Mouse (Mus musculus): ENCODE data around the gene Rrh. TPM values are rescaled to one million over a fixed set of nuclear protein-coding genes. Genes with fewer than 3 reads are reported as not detected.
"Not testable (repeated sequence)": the region's sequence is repeated elsewhere in the genome, so short reads cannot be mapped to it uniquely, and the experiment has no call there.

Gene Rrh
- polyA plus RNA-seq, 1 experiment from 2014 or later: 0.14 TPM

- DNase-seq (no peak), ATAC-seq (ENCODE audit: low FRiP score, low TSS enrichment) (no peak)
- 94% methylated on average over 4 of the region's 4 CpGs for WGBS
- Histone ChIP-seq H3K9ac (replicated peaks; ENCODE audit: low read length) (no peak overlapping the region), H3K4me2 (ENCODE audit: low read length) (no peak overlapping the region), H3K9me3 (ENCODE audit: control insufficient read depth, low read length) (0 out of 2 replicates have a peak, but pooled peaks cover 3% of the 10 kb centered on the region), H3K36me3 (ENCODE audit: control insufficient read depth, insufficient read depth, low read length) (no peaks in the 10 kb centered on the region), H3K4me3 (replicated peaks; ENCODE audit: low read depth, low read length) (no peak overlapping the region), H3K4me1 (ENCODE audit: control insufficient read depth, insufficient read depth, low read length) (no peaks in the 10 kb centered on the region), H3K27me3 (ENCODE audit: control insufficient read depth, insufficient read depth, low read length) (no peaks in the 10 kb centered on the region), H3K27ac (replicated peaks; ENCODE audit: low read depth, low read length) (no peak overlapping the region)
Measured at GRCm38 (mm10) chr3:129766106-129766505, 56.3 kb downstream of the Rrh start.

DNA sequence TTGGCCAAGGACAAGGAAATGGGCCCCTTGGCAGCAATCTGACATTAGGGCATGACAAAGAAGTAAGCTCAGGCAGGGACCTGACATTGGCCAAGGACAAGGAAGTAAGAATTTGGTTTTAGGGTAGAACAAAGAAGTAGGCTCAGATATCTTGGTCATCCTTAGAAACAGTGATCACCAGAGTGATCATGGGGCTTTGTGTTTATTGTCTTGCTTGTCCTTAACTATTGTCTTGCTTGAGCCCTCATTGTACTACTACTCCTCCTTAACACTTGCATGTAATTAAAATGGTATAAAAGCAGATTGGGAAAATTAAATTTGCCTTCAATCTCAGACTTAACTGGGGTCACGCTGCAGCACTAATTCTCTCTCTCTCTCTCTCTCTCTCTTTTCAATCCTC, 64.8 kb downstream of the Rrh start:
- not testable (repeated sequence) for H3K4me1 ChIP-seq (ENCODE audit: control insufficient read depth, insufficient read depth, low read length); H3K9me3 ChIP-seq (ENCODE audit: control insufficient read depth, low read length); H3K4me2 ChIP-seq (ENCODE audit: low read length); ATAC-seq (ENCODE audit: low FRiP score, low TSS enrichment); H3K36me3 ChIP-seq (ENCODE audit: control insufficient read depth, insufficient read depth, low read length); H3K27ac ChIP-seq (replicated peaks; ENCODE audit: low read depth, low read length); H3K4me3 ChIP-seq (replicated peaks; ENCODE audit: low read depth, low read length); DNase-seq; H3K27me3 ChIP-seq (ENCODE audit: control insufficient read depth, insufficient read depth, low read length); H3K9ac ChIP-seq (replicated peaks; ENCODE audit: low read length)
- 68% methylated on average over 1 of the region's 1 CpGs for WGBS

GRCm38 (mm10) chr3:129754650-129755604, 67.5 kb downstream of the Rrh start, which contains the start of gene Egf:
Egf (minus strand) TSS chr3:129755316.
- H3K9me3 ChIP-seq (ENCODE audit: control insufficient read depth, low read length): no peaks in the 10 kb centered on the region
- H3K4me3 ChIP-seq (replicated peaks; ENCODE audit: low read depth, low read length): peak within 1 kb of the TSS; percentile 30
- peaks cover 8% of the 10 kb centered on the region; the same call in 1 of the 2 replicates for H3K4me1 ChIP-seq (ENCODE audit: control insufficient read depth, insufficient read depth, low read length)
- WGBS: 10% methylated on average over 20 of the region's 20 CpGs
- H3K27ac ChIP-seq (replicated peaks; ENCODE audit: low read depth, low read length): no peak within 1 kb of the TSS
- ATAC-seq (ENCODE audit: low FRiP score, low TSS enrichment) (no peak), DNase-seq (peak; percentile 45)
- peak within 1 kb of the TSS; percentile 57 for H3K4me2 ChIP-seq (ENCODE audit: low read length)
- no peaks in the 10 kb centered on the region for H3K36me3 ChIP-seq (ENCODE audit: control insufficient read depth, insufficient read depth, low read length)
- H3K27me3 ChIP-seq (ENCODE audit: control insufficient read depth, insufficient read depth, low read length): no peaks in the 10 kb centered on the region
- H3K9ac ChIP-seq (replicated peaks; ENCODE audit: low read length): peak within 1 kb of the TSS; percentile 31; the same call in 1 of the 2 replicates

Other genes with a start within 250 kb of the Rrh start
- gene Egf, start 67.3 kb downstream of the Rrh start, polyA plus RNA-seq (2014; fragmentation: Nextera tagmentation; extraction: Ambion mirVana): 1.8 TPM in 2 replicates
- not detected in 2 replicates for gene Lrit3, start 18.6 kb downstream of the Rrh start, polyA plus RNA-seq (2014; fragmentation: Nextera tagmentation; extraction: Ambion mirVana)
- 16.8 and 21.9 TPM in 2 replicates for gene Gar1, start 8.8 kb upstream of the Rrh start, polyA plus RNA-seq (2014; fragmentation: Nextera tagmentation; extraction: Ambion mirVana)
- gene Cfi, start 13.3 kb upstream of the Rrh start, polyA plus RNA-seq (2014; fragmentation: Nextera tagmentation; extraction: Ambion mirVana): 0.39 and 0.92 TPM in 2 replicates
- 36.7 and 43.5 TPM in 2 replicates for gene Pla2g12a, start 56.0 kb upstream of the Rrh start, polyA plus RNA-seq (2014; fragmentation: Nextera tagmentation; extraction: Ambion mirVana)
- 19.0 and 24.4 TPM in 2 replicates for gene Casp6, start 78.8 kb upstream of the Rrh start, polyA plus RNA-seq (2014; fragmentation: Nextera tagmentation; extraction: Ambion mirVana)
- gene Mcub, start 147.6 kb upstream of the Rrh start, polyA plus RNA-seq (2014; fragmentation: Nextera tagmentation; extraction: Ambion mirVana): 2.6 and 5.6 TPM in 2 replicates
- 30.6 and 36.3 TPM in 2 replicates for gene Sec24b, start 239.0 kb upstream of the Rrh start, polyA plus RNA-seq (2014; fragmentation: Nextera tagmentation; extraction: Ambion mirVana)